Mouse (Mus musculus) liver, embryonic 14.5 days (tissue): ENCODE measurements around the gene Vps4b. TPM values are rescaled to one million over a fixed set of nuclear protein-coding genes. Genes with fewer than 3 reads are reported as not detected.

ENCODE experiments used
- ATAC-seq: fragments of 200-750 bp; cut with Nextera tagmentation; 2 replicates; pipeline ENCODE4 v1.8.0; 2017; ENCODE audit warnings: moderate number of reproducible peaks, mild to moderate bottlenecking, moderate library complexity; ENCODE audit not compliant: insufficient read depth
- DNase-seq, 3 experiments: peaks; one replicate each; pipeline ENCODE4 v3.0.0-alpha.2; 2012 to 2013; ENCODE audit warnings: low read depth in 3 of 3, low spot score in 3 of 3
- H3K27ac ChIP-seq: fragments of 300-500 bp; sonication (generic); 2 replicates; pipeline ENCODE4 v1.5.1; 2014; ENCODE audit warnings: moderate library complexity, mild to moderate bottlenecking, control low read depth, inconsistent platforms
- H3K27me3 ChIP-seq: fragments of 300-500 bp; sonication (generic); 2 replicates; pipeline ENCODE4 v1.6.1; 2014; ENCODE audit warnings: mild to moderate bottlenecking, low read length, moderate library complexity; ENCODE audit not compliant: control insufficient read depth, insufficient read depth
- H3K36me3 ChIP-seq: fragments of 300-500 bp; sonication (generic); replicated peaks from 2 replicates; pipeline ENCODE4 v1.6.1; 2014; ENCODE audit warnings: low read depth; ENCODE audit not compliant: control insufficient read depth, insufficient read depth
- H3K4me1 ChIP-seq, 2 experiments: fragments of 200-500 bp in 1 of 2; fragments of 300-500 bp in 1 of 2; sonication (generic) in 1 of 2; replicated peaks; 2 replicates each; pipeline ENCODE4 v1.6.1; 2012 to 2014; ENCODE audit warnings: antibody characterized with exemption in 1 of 2, inconsistent platforms in 1 of 2, low read length in 1 of 2; ENCODE audit not compliant: control insufficient read depth in 2 of 2, insufficient read depth in 2 of 2
- H3K4me2 ChIP-seq: fragments of 300-500 bp; sonication (generic); 2 replicates; pipeline ENCODE4 v1.6.1; 2014; ENCODE audit warnings: low read depth, mild to moderate bottlenecking, control low read depth, moderate library complexity
- H3K4me3 ChIP-seq, 2 experiments: fragments of 200-500 bp in 1 of 2; fragments of 300-500 bp in 1 of 2; sonication (generic) in 1 of 2; 2 replicates each; pipeline ENCODE4 v1.5.1; 2012 to 2014; ENCODE audit warnings: low read depth in 2 of 2, low read length in 2 of 2, mild to moderate bottlenecking in 2 of 2, control low read depth in 1 of 2, inconsistent platforms in 1 of 2, moderate library complexity in 1 of 2; ENCODE audit not compliant: insufficient read depth in 1 of 2
- H3K9ac ChIP-seq: fragments of 300-500 bp; sonication (generic); replicated peaks from 2 replicates; pipeline ENCODE4 v1.6.1; 2014; ENCODE audit warnings: mild to moderate bottlenecking, control low read depth, moderate library complexity
- H3K9me3 ChIP-seq: fragments of 300-500 bp; sonication (generic); 2 replicates; pipeline ENCODE4 v1.6.1; 2016; ENCODE audit warnings: low read length, mixed read lengths; ENCODE audit not compliant: control insufficient read depth
- CTCF ChIP-seq: IDR thresholded peaks from 2 replicates; pipeline ENCODE4 v1.5.1; 2016; ENCODE audit warnings: antibody characterized with exemption, low read depth, control low read depth
- EP300 ChIP-seq: IDR thresholded peaks from 2 replicates; pipeline ENCODE4 v1.6.1; 2016; ENCODE audit warnings: antibody characterized with exemption, low read depth
- WGBS: fragments of 180-500 bp; shearing (Covaris S2); extraction: QIAGEN DNeasy Blood & Tissue Kit; methylation state at CpG from one replicate; pipeline ENCODE4 v1.1.7; 2014; ENCODE audit not compliant: insufficient replicate concordance; 5-methylcytosine and 5-hydroxymethylcytosine counted together
- polyA plus RNA-seq, 2 experiments: library from polyadenylated mRNA; depleted of rRNA in 1 of 2; stranded (reverse) in 1 of 2; unstranded in 1 of 2; fragments of >200 nt; fragmentation: Nextera tagmentation in 1 of 2; extraction: Ambion mirVana in 1 of 2; gene quantifications; 2 replicates each; pipeline versions ENCODE4 v1.2.1 to v1.2.3; 2012 to 2014

The Vps4b gene
- polyA plus RNA-seq, 2 experiments, result 9.5 to 21.9 TPM

GRCm38 (mm10) chr1:106756633-106757032 lies 39.9 kb downstream of the Vps4b start:
- no peak for ATAC-seq
- TF ChIP-seq EP300 (no peak), CTCF (no peak)

DNA sequence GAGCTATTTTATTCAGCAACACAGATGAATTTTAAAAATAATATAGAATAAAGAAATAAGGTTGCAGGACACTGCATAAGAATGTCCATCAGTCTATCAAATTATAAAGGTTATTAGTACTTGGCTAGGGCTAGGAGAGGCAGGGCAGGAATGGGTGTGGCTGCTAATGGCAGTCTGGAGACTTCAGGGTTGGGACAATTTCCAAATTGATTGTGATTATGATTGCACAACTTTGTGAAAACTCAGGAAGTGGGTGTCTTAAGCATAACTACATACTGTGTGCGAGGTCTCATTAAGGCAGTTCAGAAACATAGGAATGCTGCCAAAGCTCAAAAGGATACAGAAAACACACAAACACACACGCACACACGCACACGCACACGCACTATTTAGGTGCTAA lies 44.5 kb downstream of the Vps4b start:
- Histone ChIP-seq H3K27ac (no peak overlapping the region), H3K4me1 (no peaks in the 10 kb centered on the region), H3K9me3 (no peaks in the 10 kb centered on the region), H3K4me3 (no peak overlapping the region), H3K4me2 (no peak overlapping the region), H3K9ac (no peak overlapping the region), H3K27me3 (no peaks in the 10 kb centered on the region), H3K36me3 (no peaks in the 10 kb centered on the region; the same call in 1 of the 2 replicates)
- WGBS, result 84% methylated on average over 5 of the region's 5 CpGs
- no peak for TF ChIP-seq EP300
- no peak for TF ChIP-seq CTCF
- no peak for DNase-seq
- no peak for ATAC-seq

More at GRCm38 (mm10) chr1:106756633-106757032, 39.9 kb downstream of the Vps4b start:
- H3K9me3 ChIP-seq, result no peaks in the 10 kb centered on the region
- no peak overlapping the region for H3K27ac ChIP-seq
- DNase-seq, result no peak
- H3K4me3 ChIP-seq, result no peak overlapping the region
- peaks cover 0 to 8% of the 10 kb centered on the region in 2 experiments; a peak in 2 of 4 replicates for H3K4me1 ChIP-seq
- WGBS, result 28% methylated on average over 4 of the region's 4 CpGs
- H3K27me3 ChIP-seq, result no peaks in the 10 kb centered on the region
- H3K36me3 ChIP-seq, result no peaks in the 10 kb centered on the region
- no peak overlapping the region for H3K9ac ChIP-seq
- no peak overlapping the region for H3K4me2 ChIP-seq

- no peak overlapping the region for H3K4me3 ChIP-seq
- ATAC-seq (no peak), DNase-seq (no peak)
- no peak for TF ChIP-seq CTCF
- no peak for TF ChIP-seq EP300
- WGBS, result 78% methylated on average over 1 of the region's 1 CpGs
- no peaks in the 10 kb centered on the region for H3K4me1 ChIP-seq
- no peak overlapping the region for H3K9ac ChIP-seq
- no peak overlapping the region for H3K4me2 ChIP-seq
- H3K27ac ChIP-seq, result no peak overlapping the region
- H3K36me3 ChIP-seq, result no peaks in the 10 kb centered on the region; the same call in 1 of the 2 replicates
- H3K9me3 ChIP-seq, result no peaks in the 10 kb centered on the region
- H3K27me3 ChIP-seq, result no peaks in the 10 kb centered on the region
Observed at GRCm38 (mm10) chr1:106750656-106751055, 45.9 kb downstream of the Vps4b start.

DNA sequence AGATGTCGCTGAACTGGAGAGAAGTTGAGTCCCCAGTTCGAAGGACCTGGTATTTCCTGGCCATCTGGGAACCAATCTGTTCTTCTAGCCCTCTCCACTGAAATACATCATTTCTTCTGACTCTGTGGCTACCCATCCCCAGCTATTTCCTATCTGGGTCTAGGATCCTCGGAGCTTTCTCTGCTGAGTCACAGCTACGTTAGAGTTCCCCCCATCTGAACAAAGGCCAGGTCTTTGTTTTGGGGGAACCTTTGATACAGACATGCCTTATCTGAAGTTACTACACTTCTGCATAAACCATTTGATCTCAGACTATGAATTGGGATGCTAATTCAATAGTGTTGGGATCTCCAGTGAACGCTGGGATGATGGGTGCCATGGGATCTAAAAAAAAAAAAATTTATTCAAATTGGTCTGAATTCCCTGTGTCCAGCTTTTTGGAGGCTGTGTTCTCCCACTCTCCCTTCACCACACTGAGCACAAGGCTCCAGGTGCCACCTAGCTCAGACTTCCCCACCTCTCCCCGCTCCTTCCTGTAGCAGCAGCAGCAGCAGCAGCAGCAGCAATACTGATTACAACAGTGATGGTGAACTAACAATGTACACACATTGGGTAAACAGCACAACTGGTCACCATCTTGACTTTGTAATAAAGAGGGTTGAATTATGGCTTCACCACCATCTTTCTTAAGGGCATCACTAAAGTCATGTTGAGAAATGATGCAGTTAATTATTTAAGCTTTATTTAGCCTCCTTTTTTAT lies 47.8 kb downstream of the Vps4b start:
- Histone ChIP-seq H3K27me3 (no peaks in the 10 kb centered on the region), H3K27ac (no peak overlapping the region), H3K9me3 (no peaks in the 10 kb centered on the region), H3K4me3 (no peak overlapping the region), H3K4me2 (no peak overlapping the region), H3K9ac (no peak overlapping the region), H3K4me1 (no peaks in the 10 kb centered on the region), H3K36me3 (no peaks in the 10 kb centered on the region; the same call in 1 of the 2 replicates)
- no peak for TF ChIP-seq EP300
- no peak for TF ChIP-seq CTCF
- ATAC-seq (no peak), DNase-seq (no peak)
- WGBS, result 71% methylated on average over 6 of the region's 6 CpGs

DNA sequence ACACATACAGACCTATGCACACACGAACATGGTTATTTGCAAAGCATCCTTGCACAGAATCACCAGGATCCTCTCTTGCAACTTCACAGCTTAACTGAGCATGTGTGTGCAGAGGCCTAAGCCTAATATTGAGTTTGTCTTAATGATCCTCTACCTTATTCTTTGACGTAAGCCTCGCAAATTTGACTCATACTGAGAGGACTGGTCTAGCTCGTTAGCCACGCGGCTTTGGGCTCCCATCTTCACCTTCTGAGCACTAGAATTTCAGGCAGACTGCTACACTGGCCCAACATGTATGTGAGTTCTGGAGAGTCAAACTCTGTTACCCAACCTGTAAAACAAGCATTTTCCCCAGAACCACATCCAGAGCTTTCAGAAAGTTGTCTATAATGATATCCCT lies 53.5 kb downstream of the Vps4b start:
- 80% methylated on average over 6 of the region's 6 CpGs for WGBS

More for the DNA sequence above, 53.5 kb downstream of the Vps4b start:
- H3K27me3 ChIP-seq, result no peaks in the 10 kb centered on the region
- H3K36me3 ChIP-seq, result no peaks in the 10 kb centered on the region; the same call in 1 of the 2 replicates
- no peak overlapping the region for H3K27ac ChIP-seq
- no peaks in the 10 kb centered on the region for H3K4me1 ChIP-seq
- H3K4me2 ChIP-seq, result no peak overlapping the region
- DNase-seq (no peak), ATAC-seq (no peak)
- H3K9ac ChIP-seq, result no peak overlapping the region
- H3K9me3 ChIP-seq, result no peaks in the 10 kb centered on the region
- no peak for TF ChIP-seq EP300
- no peak for TF ChIP-seq CTCF
- H3K4me3 ChIP-seq, result no peak overlapping the region
